Mouse (Mus musculus) G1E (cell line): ENCODE measurements around the gene Jarid2. TPM values are rescaled to one million over a fixed set of nuclear protein-coding genes. Genes with fewer than 3 reads are reported as not detected.
"Not testable (repeated sequence)": the region's sequence is repeated elsewhere in the genome, so short reads cannot be mapped to it uniquely, and the experiment has no call there.

Source experiments
- ATAC-seq: 2 replicates; pipeline ENCODE4 v1.8.0; 2016; ENCODE audit warnings: mild to moderate bottlenecking; ENCODE audit not compliant: insufficient number of reproducible peaks, poor library complexity, low FRiP score, severe bottlenecking; ENCODE audit errors: extremely low read depth
- DNase-seq: peaks from one replicate; pipeline ENCODE4 v3.0.0; 2012; ENCODE audit warnings: low spot score
- H3K27me3 ChIP-seq: 2 replicates; pipeline ENCODE4 v1.6.1; 2012; ENCODE audit warnings: mild to moderate bottlenecking, low read length, inconsistent platforms; ENCODE audit not compliant: insufficient read depth
- H3K36me3 ChIP-seq: replicated peaks from 2 replicates; pipeline ENCODE3; 2012; ENCODE audit warnings: mild to moderate bottlenecking, inconsistent platforms
- H3K4me1 ChIP-seq: 2 replicates; pipeline ENCODE4 v1.6.1; 2012; ENCODE audit warnings: low read depth, low read length, inconsistent platforms, mixed read lengths; ENCODE audit not compliant: insufficient read depth
- H3K4me3 ChIP-seq: 2 replicates; pipeline ENCODE4 v1.5.1; 2012; ENCODE audit warnings: low read depth, mild to moderate bottlenecking, inconsistent platforms, low read length, moderate library complexity, mixed read lengths
- H3K9me3 ChIP-seq: replicated peaks from 2 replicates; pipeline ENCODE4 v1.6.1; 2012; ENCODE audit warnings: inconsistent platforms
- CTCF ChIP-seq: IDR thresholded peaks from 2 replicates; pipeline ENCODE4 v1.5.1; 2012; ENCODE audit warnings: low read depth, low read length, inconsistent platforms, mixed read lengths
- GATA1 ChIP-seq: IDR thresholded peaks from 2 replicates; pipeline ENCODE4 v1.6.1; 2012; ENCODE audit warnings: borderline replicate concordance, low read length, inconsistent platforms, mixed read lengths
- GATA2 ChIP-seq: IDR thresholded peaks from 2 replicates; pipeline ENCODE4 v1.6.1; 2012; ENCODE audit warnings: low read depth, low read length, inconsistent platforms, borderline replicate concordance
- POLR2AphosphoS5 ChIP-seq: IDR thresholded peaks from 2 replicates; pipeline ENCODE4 v1.6.1; 2012; ENCODE audit warnings: low read depth, low read length, inconsistent platforms; ENCODE audit not compliant: insufficient replicate concordance
- TAL1 ChIP-seq: conservative IDR thresholded peaks from 2 replicates; pipeline ENCODE4 v1.6.1; 2012; ENCODE audit warnings: low read depth, low read length, inconsistent platforms, mixed read lengths
- polyA plus RNA-seq: library from polyadenylated mRNA; stranded (reverse); fragments of >175 nt; gene quantifications from 2 replicates; pipeline ENCODE4 v1.2.3, GENCODE M21; 2012
- total RNA-seq, 2 experiments: library from RNA; stranded (forward) in 1 of 2; stranded (reverse) in 1 of 2; fragments of 200-1000 nt in 1 of 2; fragments of >200 nt in 1 of 2; fragmentation: Nextera tagmentation in 1 of 2; gene quantifications; 2 replicates each; pipeline ENCODE4 v1.2.3; 2014 to 2017

Jarid2 gene
- total and polyA plus RNA-seq, 3 experiments: 29.9 to 93.6 (median 42.3) TPM

- TF ChIP-seq CTCF: no peak
- no peak for TF ChIP-seq TAL1
- no peak for TF ChIP-seq GATA1
- TF ChIP-seq POLR2AphosphoS5: no peak
- no peak for TF ChIP-seq GATA2
- H3K27me3 ChIP-seq: peaks cover 12% of the 10 kb centered on the region
- no peaks in the 10 kb centered on the region for H3K9me3 ChIP-seq
- H3K36me3 ChIP-seq: no peaks in the 10 kb centered on the region
- H3K4me3 ChIP-seq: no peak overlapping the region
- H3K4me1 ChIP-seq: peaks cover 31% of the 10 kb centered on the region
- DNase-seq (no peak), ATAC-seq (no peak)
Observed at GRCm38 (mm10) chr13:44711882-44712281, 17.4 kb upstream of the Jarid2 start.

GRCm38 (mm10) chr13:44715187-44715885, 13.9 kb upstream of the Jarid2 start:
- Histone ChIP-seq H3K27me3 (peaks cover 8% of the 10 kb centered on the region), H3K9me3 (no peaks in the 10 kb centered on the region)
- no peak for TF ChIP-seq GATA2

GRCm38 (mm10) chr13:44717838-44718237, 11.4 kb upstream of the Jarid2 start:
- H3K27me3 ChIP-seq: peaks cover 8% of the 10 kb centered on the region
- H3K36me3 ChIP-seq: no peaks in the 10 kb centered on the region
- peaks cover 19% of the 10 kb centered on the region for H3K4me1 ChIP-seq
- no peak for DNase-seq
- no peak overlapping the region for H3K4me3 ChIP-seq
- no peaks in the 10 kb centered on the region for H3K9me3 ChIP-seq
- no peak for TF ChIP-seq GATA1
- TF ChIP-seq POLR2AphosphoS5: no peak
- TF ChIP-seq TAL1: no peak
- TF ChIP-seq GATA2: no peak
- TF ChIP-seq CTCF: no peak
- ATAC-seq: no peak

More at GRCm38 (mm10) chr13:44715187-44715885, 13.9 kb upstream of the Jarid2 start:
- Histone ChIP-seq H3K36me3 (no peaks in the 10 kb centered on the region), H3K4me1 (peaks cover 20% of the 10 kb centered on the region), H3K4me3 (no peak overlapping the region)
- DNase-seq (no peak), ATAC-seq (no peak)

- H3K36me3 ChIP-seq, ATAC-seq, DNase-seq, H3K4me3 ChIP-seq, H3K9me3 ChIP-seq, H3K27me3 ChIP-seq: not testable (repeated sequence)
- peaks cover 19% of the 10 kb centered on the region for H3K4me1 ChIP-seq
Observed at GRCm38 (mm10) chr13:44718465-44718864, 10.8 kb upstream of the Jarid2 start.

GRCm38 (mm10) chr13:44720094-44720493, 9.2 kb upstream of the Jarid2 start:
- DNase-seq (no peak), ATAC-seq (no peak)
- Histone ChIP-seq H3K27me3 (peaks cover 6% of the 10 kb centered on the region; the same call in 1 of the 2 replicates), H3K4me3 (no peak overlapping the region), H3K36me3 (no peaks in the 10 kb centered on the region), H3K9me3 (no peaks in the 10 kb centered on the region), H3K4me1 (peaks cover 19% of the 10 kb centered on the region)
- TF ChIP-seq TAL1 (no peak), POLR2AphosphoS5 (no peak), GATA2 (no peak), CTCF (no peak), GATA1 (no peak)

GRCm38 (mm10) chr13:44721891-44722547, 7.3 kb upstream of the Jarid2 start:
- H3K27me3 ChIP-seq: no peaks in the 10 kb centered on the region
- no peaks in the 10 kb centered on the region for H3K9me3 ChIP-seq
- DNase-seq (peak; percentile 21), ATAC-seq (no peak)
- H3K4me3 ChIP-seq: no peak overlapping the region
- H3K4me1 ChIP-seq: peaks cover 16% of the 10 kb centered on the region
- TF ChIP-seq GATA2 (no peak), CTCF (no peak), POLR2AphosphoS5 (no peak), GATA1 (no peak), TAL1 (no peak)
- H3K36me3 ChIP-seq: peaks cover under 1% of the 10 kb centered on the region

- H3K4me3 ChIP-seq, H3K9me3 ChIP-seq, ATAC-seq, H3K27me3 ChIP-seq, DNase-seq, H3K36me3 ChIP-seq: not testable (repeated sequence)
- H3K4me1 ChIP-seq: peaks cover 23% of the 10 kb centered on the region
Observed at GRCm38 (mm10) chr13:44723522-44723921, 5.8 kb upstream of the Jarid2 start.
